Mouse (Mus musculus) urinary bladder, postnatal 14 days (tissue): ENCODE data around the gene Chid1.

Experiments used
- DNase-seq: peaks from one replicate; pipeline ENCODE4 v3.0.0; 2021; ENCODE audit warnings: low spot score

Chid1 gene

GRCm38 (mm10) chr7:141539556-141540311, at the start of gene Chid1:
Chid1 (minus strand) TSS chr7:141539857.
- DNase-seq, result peak; percentile 99

DNA sequence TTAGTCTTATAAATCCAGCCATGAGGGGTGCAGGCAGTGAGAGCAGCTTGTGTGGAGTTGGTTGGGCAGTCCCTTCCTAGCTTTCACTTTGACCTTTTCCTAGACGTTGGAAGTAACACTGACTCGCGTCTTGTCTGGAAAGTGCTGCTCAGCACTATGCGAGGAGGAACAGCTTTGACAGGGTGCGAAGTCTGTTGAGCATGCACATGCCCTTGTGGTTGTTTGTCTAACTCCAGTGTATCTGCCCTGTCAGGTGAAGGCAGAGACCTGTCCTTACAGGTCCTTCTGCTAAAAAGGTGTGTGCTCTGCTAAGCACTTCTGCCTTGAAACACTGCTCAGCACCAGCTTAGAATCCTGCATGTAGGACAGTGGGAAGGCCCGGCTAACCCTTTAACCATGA, 49.2 kb upstream of the Chid1 start:
- peak; percentile 20 for DNase-seq

GRCm38 (mm10) chr7:141585881-141586280, 46.2 kb upstream of the Chid1 start:
- DNase-seq, result no peak

DNA sequence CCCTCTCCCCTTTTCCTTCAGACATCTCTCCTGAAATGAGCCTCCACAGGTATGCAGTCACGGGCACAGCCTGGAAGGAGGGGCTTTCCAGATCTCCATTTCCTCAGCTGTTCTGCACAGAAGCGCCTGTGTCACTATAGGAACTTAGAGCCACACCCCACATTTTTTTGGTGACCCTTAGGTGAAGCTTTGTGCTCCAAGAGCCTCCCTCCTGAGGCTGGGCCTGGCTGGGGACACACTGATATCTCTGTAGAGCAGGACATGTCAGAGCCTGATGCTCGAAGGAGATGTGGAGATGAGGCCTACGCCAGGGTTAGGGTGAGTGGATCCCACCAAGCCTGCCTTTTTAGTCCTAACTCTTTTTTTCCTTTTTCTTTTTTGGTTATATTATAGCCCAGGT, 45.6 kb upstream of the Chid1 start:
- DNase-seq, result peak; percentile 30

DNA sequence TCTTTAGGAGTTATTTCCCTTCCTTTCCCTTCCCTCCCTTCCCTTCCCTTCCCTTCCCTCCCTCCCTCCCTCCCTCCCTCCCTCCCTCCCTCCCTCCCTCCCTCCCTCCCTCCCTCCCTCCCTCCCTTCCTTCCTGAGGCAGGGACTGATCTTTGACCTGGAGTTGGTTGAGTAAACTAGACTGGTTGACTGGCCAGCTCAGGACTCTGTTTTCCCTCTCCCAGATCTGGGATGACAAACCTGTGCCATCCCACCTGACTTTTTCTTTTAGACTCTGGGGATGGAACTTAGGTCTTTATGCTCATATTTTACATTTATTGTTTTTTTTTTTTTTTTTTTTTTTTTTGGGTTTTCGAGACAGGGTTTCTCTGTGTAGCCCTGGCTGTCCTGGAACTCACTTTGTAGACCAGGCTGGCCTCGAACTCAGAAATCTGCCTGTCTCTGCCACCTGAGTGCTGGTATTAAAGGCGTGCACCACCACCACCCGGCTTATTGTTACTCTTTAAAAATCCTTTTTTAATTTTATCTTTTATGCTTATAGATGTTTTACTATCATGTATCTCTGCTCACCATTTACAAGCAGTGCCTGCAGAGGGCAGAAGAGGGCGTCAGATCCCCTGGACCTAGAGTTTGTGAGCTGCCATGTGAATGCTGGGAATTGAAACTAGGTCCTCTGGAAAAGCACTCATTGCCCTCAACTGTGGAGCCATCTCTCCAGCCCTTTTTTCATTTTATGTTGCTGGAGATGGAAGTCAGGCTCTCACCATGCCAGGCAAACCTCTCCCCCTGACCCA, 44.6 kb upstream of the Chid1 start:
- no peak for DNase-seq

- no peak for DNase-seq
Observed at GRCm38 (mm10) chr7:141581323-141581722, 41.7 kb upstream of the Chid1 start.

DNA sequence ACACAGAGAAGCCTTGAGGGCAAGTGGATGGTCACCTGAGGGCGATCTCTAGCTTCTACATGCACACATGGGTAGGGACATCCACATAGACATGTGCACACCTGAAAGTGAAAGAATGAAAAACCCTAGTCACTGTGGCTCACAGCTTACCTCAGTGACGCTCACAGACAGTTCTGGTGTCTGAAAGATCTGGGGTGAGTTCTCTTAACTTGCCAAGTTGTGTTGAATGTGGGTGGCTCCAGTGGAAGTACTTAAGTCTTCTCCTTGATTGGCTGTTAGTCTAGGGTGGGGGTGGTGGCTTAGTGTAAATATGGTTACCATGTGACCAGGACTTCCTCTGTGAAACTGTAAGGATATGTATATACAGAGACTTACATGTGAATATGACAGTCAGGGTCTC, 39.3 kb upstream of the Chid1 start:
- no peak for DNase-seq

GRCm38 (mm10) chr7:141578511-141578910, 38.9 kb upstream of the Chid1 start:
- DNase-seq, result no peak

GRCm38 (mm10) chr7:141577801-141578200, 38.1 kb upstream of the Chid1 start:
- DNase-seq, result no peak

DNA sequence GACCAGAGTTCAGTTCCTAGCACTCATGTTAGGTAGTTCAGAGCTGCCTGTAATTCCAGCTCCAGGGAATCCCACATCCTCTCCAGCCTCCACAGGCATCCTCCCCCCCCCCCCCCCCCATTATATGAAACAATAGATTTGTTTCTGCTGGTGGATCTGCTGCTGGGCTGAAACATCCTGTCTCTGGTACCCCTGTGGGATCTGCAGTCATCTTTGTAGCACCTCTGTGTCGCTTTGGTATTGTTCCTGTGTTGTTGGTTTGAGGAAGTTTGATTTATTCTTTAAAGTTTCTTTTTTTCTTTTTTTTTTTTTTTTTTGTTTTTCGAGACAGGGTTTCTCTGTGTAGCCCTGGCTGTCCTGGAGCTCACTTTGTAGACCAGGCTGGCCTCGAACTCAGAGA, 35.8 kb upstream of the Chid1 start:
- DNase-seq, result no peak

DNA sequence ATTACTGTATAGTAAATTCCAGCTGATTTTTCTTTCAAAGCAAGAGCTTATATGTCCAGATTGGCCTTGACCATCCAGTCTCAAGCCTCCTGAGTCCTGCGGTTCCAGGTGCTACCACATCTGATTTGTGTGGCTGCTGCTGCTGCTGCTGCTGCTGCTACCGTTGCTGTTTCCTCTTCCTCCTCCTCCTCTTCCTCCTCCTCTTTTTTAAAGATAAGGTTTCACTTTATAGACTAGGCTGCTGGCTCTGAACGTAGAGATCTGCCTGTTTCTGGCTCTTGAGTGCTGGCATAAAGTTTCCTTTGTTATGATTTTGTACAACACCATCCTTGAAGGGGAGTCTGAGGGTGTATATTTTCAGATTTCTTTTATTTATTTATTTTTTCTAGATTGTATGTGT, 34.4 kb upstream of the Chid1 start:
- no peak for DNase-seq

GRCm38 (mm10) chr7:141570625-141571295, 31.1 kb upstream of the Chid1 start:
- DNase-seq, result no peak

- no peak for DNase-seq
Observed at GRCm38 (mm10) chr7:141569916-141570315, 30.3 kb upstream of the Chid1 start.

GRCm38 (mm10) chr7:141569283-141569803, 29.7 kb upstream of the Chid1 start:
- DNase-seq, result no peak

GRCm38 (mm10) chr7:141566587-141566986, 26.9 kb upstream of the Chid1 start:
- DNase-seq, result no peak

DNA sequence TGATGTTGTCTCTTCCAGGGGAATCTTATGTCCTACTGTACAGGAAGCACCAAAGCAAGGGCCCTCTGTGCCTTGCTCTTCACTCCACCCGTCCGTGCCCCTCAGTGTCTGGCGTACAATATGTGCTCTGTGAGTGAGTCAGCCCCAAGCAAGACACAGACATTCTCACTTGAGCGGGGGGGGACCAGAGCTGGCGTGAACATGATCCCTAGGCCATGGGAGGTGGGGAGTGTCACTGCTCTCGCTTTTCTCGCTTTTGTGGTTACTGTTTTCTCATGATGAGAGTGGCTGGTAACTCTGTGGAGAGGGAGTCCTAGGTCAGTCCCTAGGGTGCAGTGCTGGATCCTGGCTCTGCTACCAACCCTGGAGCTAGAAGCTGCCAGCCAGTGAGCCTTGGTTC, 24.9 kb upstream of the Chid1 start:
- peak; percentile 15 for DNase-seq

DNA sequence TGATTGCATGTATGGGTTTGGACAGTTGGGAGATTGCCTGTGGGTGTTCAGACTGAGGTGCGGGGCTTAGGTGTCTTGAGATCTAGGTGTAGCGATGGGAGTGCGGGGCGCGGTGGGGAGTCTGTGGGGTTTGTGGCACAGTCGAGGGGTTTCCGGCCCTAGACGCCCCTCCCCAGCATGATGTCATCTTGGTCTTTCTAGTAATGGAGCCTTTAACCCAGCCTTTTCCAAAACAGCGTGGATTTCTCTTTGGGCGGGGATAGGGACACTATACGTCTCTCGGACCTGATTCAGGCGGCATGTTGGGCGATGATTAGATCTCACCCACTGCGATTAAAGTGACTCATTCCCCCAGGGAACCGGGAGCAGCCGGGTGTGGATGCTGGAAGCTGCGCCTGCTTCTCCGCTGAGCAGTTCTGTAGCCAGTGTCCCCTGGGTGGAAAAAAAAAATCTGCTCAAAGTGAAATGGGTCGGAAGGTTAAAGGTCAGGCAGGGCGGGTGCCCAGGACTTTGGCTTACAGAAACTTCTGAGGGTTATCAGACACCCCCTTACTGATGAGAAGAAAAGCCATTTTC, 23.3 kb upstream of the Chid1 start:
- peak; percentile 73 for DNase-seq

- DNase-seq, result no peak
Observed at GRCm38 (mm10) chr7:141562421-141562851, 22.8 kb upstream of the Chid1 start.

GRCm38 (mm10) chr7:141561682-141562391, 22.2 kb upstream of the Chid1 start, which contains the start of gene Ap2a2:
Ap2a2 (plus strand) TSS chr7:141562173.
- DNase-seq, result peak; percentile 92

DNA sequence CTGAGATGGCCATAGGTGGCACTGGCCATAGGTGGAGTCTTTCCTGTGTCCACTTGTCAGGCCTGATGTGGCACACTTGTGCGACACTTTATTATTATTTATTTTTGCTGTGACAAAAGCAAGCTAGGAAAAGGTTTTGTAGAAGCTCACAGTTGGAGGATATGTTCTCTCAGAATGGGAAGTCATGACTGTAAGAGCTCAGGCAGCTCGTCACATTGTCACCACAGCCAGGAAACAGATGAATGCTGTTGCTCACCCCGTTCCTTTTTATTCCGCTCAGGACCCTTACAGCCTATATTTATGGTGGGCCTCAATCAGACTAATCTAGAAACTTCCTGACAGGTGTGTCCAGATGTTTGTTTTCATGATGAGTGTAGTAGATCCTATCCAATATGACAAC, 20.8 kb upstream of the Chid1 start:
- no peak for DNase-seq

GRCm38 (mm10) chr7:141559726-141560325, 20.2 kb upstream of the Chid1 start:
- DNase-seq, result no peak
